Mouse (Mus musculus): ENCODE data around the gene 9530068E07Rik. TPM values are rescaled to one million over a fixed set of nuclear protein-coding genes. Genes with fewer than 3 reads are reported as not detected.

Gene 9530068E07Rik
- total and polyA plus RNA-seq, 3 experiments = 71.1 to 96.3 (median 73.9) TPM

- H3K79me2 ChIP-seq (replicated peaks; ENCODE audit: control insufficient read depth, insufficient read depth, low read length) = no peaks in the 10 kb centered on the region
- TF ChIP-seq POLR2A (IDR thresholded peaks at IDR 0.05; ENCODE audit: insufficient read depth, low read depth, low read length) (no peak), CTCF (IDR thresholded peaks at IDR 0.05) (no peak), EP300 (IDR thresholded peaks at IDR 0.05; ENCODE audit: insufficient read depth, low read depth, low read length) (no peak)
- 47% methylated on average over 10 of the region's 10 CpGs for WGBS
- H3K4me1 ChIP-seq (ENCODE audit: control insufficient read depth, insufficient read depth, low read length) = no peaks in the 10 kb centered on the region
- H3K36me3 ChIP-seq (ENCODE audit: control insufficient read depth, insufficient read depth, low read length) = no peaks in the 10 kb centered on the region
- intact Hi-C loops (cut with DNase I) = no loop called here
- no peak overlapping the region for H3K9ac ChIP-seq (ENCODE audit: low read depth, low read length)
- no peaks in the 10 kb centered on the region for H3K27me3 ChIP-seq (ENCODE audit: control insufficient read depth, insufficient read depth, low read length)
- H3K4me3 ChIP-seq = no peak overlapping the region
- no peak overlapping the region for H3K27ac ChIP-seq
- DNase-seq = no peak
Measured at GRCm38 (mm10) chr11:52437123-52437522, 40.9 kb downstream of the 9530068E07Rik start.

- no peaks in the 10 kb centered on the region for H3K79me2 ChIP-seq (replicated peaks; ENCODE audit: control insufficient read depth, insufficient read depth, low read length)
- H3K4me1 ChIP-seq (ENCODE audit: control insufficient read depth, insufficient read depth, low read length) = no peaks in the 10 kb centered on the region
- DNase-seq = no peak
- intact Hi-C loops (cut with DNase I) = no loop called here
- no peak for TF ChIP-seq POLR2A (IDR thresholded peaks at IDR 0.05; ENCODE audit: insufficient read depth, low read depth, low read length)
- no peak for TF ChIP-seq CTCF (IDR thresholded peaks at IDR 0.05)
- TF ChIP-seq EP300 (IDR thresholded peaks at IDR 0.05; ENCODE audit: insufficient read depth, low read depth, low read length) = no peak
- H3K27ac ChIP-seq = no peak overlapping the region
- no peaks in the 10 kb centered on the region for H3K27me3 ChIP-seq (ENCODE audit: control insufficient read depth, insufficient read depth, low read length)
- 68% methylated on average over 2 of the region's 2 CpGs for WGBS
- H3K9ac ChIP-seq (ENCODE audit: low read depth, low read length) = no peak overlapping the region
- H3K36me3 ChIP-seq (ENCODE audit: control insufficient read depth, insufficient read depth, low read length) = no peaks in the 10 kb centered on the region
- H3K4me3 ChIP-seq = no peak overlapping the region
Measured at GRCm38 (mm10) chr11:52441096-52441495, 44.9 kb downstream of the 9530068E07Rik start.

- TF ChIP-seq EP300 (IDR thresholded peaks at IDR 0.05; ENCODE audit: insufficient read depth, low read depth, low read length) = 0 out of 2 replicates have a peak, but pooled peaks have one; percentile 48
- no peak for TF ChIP-seq POLR2A (IDR thresholded peaks at IDR 0.05; ENCODE audit: insufficient read depth, low read depth, low read length)
- TF ChIP-seq CTCF (IDR thresholded peaks at IDR 0.05) = no peak
- intact Hi-C loops (cut with DNase I) = no loop called here
- Histone ChIP-seq H3K4me1 (ENCODE audit: control insufficient read depth, insufficient read depth, low read length) (no peaks in the 10 kb centered on the region; the same call in 1 of the 2 replicates), H3K4me3 (no peak overlapping the region), H3K79me2 (replicated peaks; ENCODE audit: control insufficient read depth, insufficient read depth, low read length) (no peaks in the 10 kb centered on the region), H3K27ac (peak overlapping the region; percentile 41), H3K9ac (ENCODE audit: low read depth, low read length) (no peak overlapping the region), H3K36me3 (ENCODE audit: control insufficient read depth, insufficient read depth, low read length) (no peaks in the 10 kb centered on the region), H3K27me3 (ENCODE audit: control insufficient read depth, insufficient read depth, low read length) (no peaks in the 10 kb centered on the region)
- peak; percentile 68 to 86 for DNase-seq
- 34% methylated on average over 4 of the region's 4 CpGs for WGBS
Measured at GRCm38 (mm10) chr11:52447242-52447641, 51.0 kb downstream of the 9530068E07Rik start.

GRCm38 (mm10) chr11:52449004-52449403, 52.8 kb downstream of the 9530068E07Rik start:
- H3K9ac ChIP-seq (ENCODE audit: low read depth, low read length) = no peak overlapping the region
- H3K36me3 ChIP-seq (ENCODE audit: control insufficient read depth, insufficient read depth, low read length) = no peaks in the 10 kb centered on the region
- no peak for TF ChIP-seq EP300 (IDR thresholded peaks at IDR 0.05; ENCODE audit: insufficient read depth, low read depth, low read length)
- no peak for TF ChIP-seq CTCF (IDR thresholded peaks at IDR 0.05)
- TF ChIP-seq POLR2A (IDR thresholded peaks at IDR 0.05; ENCODE audit: insufficient read depth, low read depth, low read length) = no peak
- no peaks in the 10 kb centered on the region for H3K27me3 ChIP-seq (ENCODE audit: control insufficient read depth, insufficient read depth, low read length)
- H3K4me3 ChIP-seq = no peak overlapping the region
- no peak overlapping the region for H3K27ac ChIP-seq
- no peak for DNase-seq
- intact Hi-C loops (cut with DNase I) = no loop called here
- H3K4me1 ChIP-seq (ENCODE audit: control insufficient read depth, insufficient read depth, low read length) = no peaks in the 10 kb centered on the region; the same call in 1 of the 2 replicates
- H3K79me2 ChIP-seq (replicated peaks; ENCODE audit: control insufficient read depth, insufficient read depth, low read length) = no peaks in the 10 kb centered on the region
- WGBS = 74% methylated on average over 3 of the region's 3 CpGs

GRCm38 (mm10) chr11:52458281-52458680, 62.1 kb downstream of the 9530068E07Rik start:
- no peaks in the 10 kb centered on the region for H3K36me3 ChIP-seq (ENCODE audit: control insufficient read depth, insufficient read depth, low read length)
- no peak for DNase-seq
- H3K27ac ChIP-seq = no peak overlapping the region
- no peak overlapping the region for H3K9ac ChIP-seq (ENCODE audit: low read depth, low read length)
- no peak overlapping the region for H3K4me3 ChIP-seq
- no peaks in the 10 kb centered on the region for H3K79me2 ChIP-seq (replicated peaks; ENCODE audit: control insufficient read depth, insufficient read depth, low read length)
- no peaks in the 10 kb centered on the region for H3K27me3 ChIP-seq (ENCODE audit: control insufficient read depth, insufficient read depth, low read length)
- no peaks in the 10 kb centered on the region for H3K4me1 ChIP-seq (ENCODE audit: control insufficient read depth, insufficient read depth, low read length)
- intact Hi-C loops (cut with DNase I) = loop anchor here (10.0 kb wide), 1 partner anchor 287 kb away; no protein-coding TSS in a partner anchor
- no peak for TF ChIP-seq POLR2A (IDR thresholded peaks at IDR 0.05; ENCODE audit: insufficient read depth, low read depth, low read length)
- no peak for TF ChIP-seq CTCF (IDR thresholded peaks at IDR 0.05)
- no peak for TF ChIP-seq EP300 (IDR thresholded peaks at IDR 0.05; ENCODE audit: insufficient read depth, low read depth, low read length)
- WGBS = 88% methylated on average over 5 of the region's 5 CpGs

Other genes with a start within 250 kb of the 9530068E07Rik start
- gene Olfr1371, start 182.4 kb upstream of the 9530068E07Rik start, total RNA-seq (2021) = not detected
- not detected in 2 replicates for gene Olfr1371, start 182.4 kb upstream of the 9530068E07Rik start, polyA plus RNA-seq (2012; rRNA removed)
- gene Skp1a, start 164.4 kb upstream of the 9530068E07Rik start, total RNA-seq (2021) = 100 to 1,000 TPM; 241 to 255 TPM
- gene Skp1a, start 164.4 kb upstream of the 9530068E07Rik start, polyA plus RNA-seq (2012; rRNA removed) = 38.9 and 72.9 TPM in 2 replicates
- gene Tcf7, start 113.4 kb upstream of the 9530068E07Rik start, total RNA-seq (2021) = under 1 TPM; 0.73 to 0.96 TPM
- gene Tcf7, start 113.4 kb upstream of the 9530068E07Rik start, polyA plus RNA-seq (2012; rRNA removed) = 2.3 and 3.1 TPM in 2 replicates
- gene Vdac1, start 35.6 kb upstream of the 9530068E07Rik start, total RNA-seq (2021) = 1,000 to 10,000 TPM in 1 of 2 experiments, 100 to 1,000 TPM in 1; 987 to 1,141 TPM
- 422 and 713 TPM in 2 replicates for gene Vdac1, start 35.6 kb upstream of the 9530068E07Rik start, polyA plus RNA-seq (2012; rRNA removed)